Mouse (Mus musculus) heart, postnatal 25 days (tissue): ENCODE data around the gene Nampt. TPM values are rescaled to one million over a fixed set of nuclear protein-coding genes. Genes with fewer than 3 reads are reported as not detected.
"Not testable (repeated sequence)": the region's sequence is repeated elsewhere in the genome, so short reads cannot be mapped to it uniquely, and the experiment has no call there.

Source experiments
- DNase-seq: peaks from one replicate; pipeline ENCODE4 v3.0.0; 2022; ENCODE audit warnings: low spot score
- intact Hi-C: fragments of 180-260 bp; cut with DNase I; formaldehyde crosslinking; loops from one replicate; pipeline ENCODE4 v1.15.1; 2025
- total RNA-seq, 2 experiments: library from RNA; stranded (reverse); gene quantifications; 2 replicates each; pipeline ENCODE4 v1.2.3; 2021

The Nampt gene
- total RNA-seq, 2 experiments from 2014 or later, result 88.4 to 94.6 TPM

GRCm38 (mm10) chr12:32838406-32838805, 19.1 kb downstream of the Nampt start:
- no peak for DNase-seq
- intact Hi-C loops, result no loop called here

GRCm38 (mm10) chr12:32838954-32839353, 19.6 kb downstream of the Nampt start:
- DNase-seq, result no peak
- intact Hi-C loops, result no loop called here

GRCm38 (mm10) chr12:32841442-32841900, 22.1 kb downstream of the Nampt start:
- DNase-seq, result no peak
- intact Hi-C loops, result no loop called here

DNA sequence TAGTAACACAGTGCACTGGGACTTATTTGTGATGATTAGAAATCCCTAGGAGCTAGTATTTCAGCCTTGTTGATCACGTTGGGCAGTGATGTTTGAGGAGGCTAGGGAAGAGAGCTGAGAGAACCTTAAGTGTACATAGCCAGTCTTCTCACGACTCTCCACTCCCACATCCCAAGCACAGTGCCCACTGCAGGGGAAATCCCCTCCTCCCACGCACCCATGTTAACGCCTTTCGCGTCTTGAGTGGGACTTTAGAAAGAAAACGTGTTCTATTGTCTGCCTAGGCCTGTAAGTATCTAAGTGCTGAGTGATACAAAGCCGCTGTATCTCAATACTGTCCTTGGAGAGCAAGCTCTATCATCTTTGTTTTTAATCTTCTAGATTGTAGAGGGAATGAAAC, 27.0 kb downstream of the Nampt start:
- intact Hi-C loops, result no loop called here
- no peak for DNase-seq

- intact Hi-C loops, result no loop called here
- DNase-seq, result no peak
These were observed 34.4 kb downstream of the Nampt start for GRCm38 (mm10) chr12:32853757-32854156.

- intact Hi-C loops, result loop anchor here (5.0 kb wide), 1 partner anchor 33 kb away; no protein-coding TSS in a partner anchor
- peak; percentile 50 for DNase-seq
These were observed 35.5 kb downstream of the Nampt start for GRCm38 (mm10) chr12:32854866-32855265.

DNA sequence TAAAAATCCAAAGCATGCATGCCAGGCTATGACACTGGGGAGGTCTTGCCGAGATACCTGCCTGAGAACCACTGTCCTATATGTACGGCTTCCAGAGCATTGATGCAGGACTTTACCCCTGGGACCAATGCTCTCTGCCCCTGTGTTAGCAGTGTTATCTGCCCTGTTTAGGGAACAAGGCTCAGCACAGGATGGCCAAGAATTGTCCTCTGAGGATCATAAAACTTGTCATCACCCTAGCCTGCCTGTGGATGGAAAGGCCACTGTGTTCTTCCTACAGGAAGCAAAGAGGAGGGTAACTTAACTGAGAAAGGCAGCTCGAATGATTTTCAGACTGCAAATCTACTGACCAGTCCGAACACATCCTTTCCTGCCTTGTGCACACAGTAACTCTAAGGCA, 36.1 kb downstream of the Nampt start:
- intact Hi-C loops, result loop anchor here (5.0 kb wide), 1 partner anchor 33 kb away; no protein-coding TSS in a partner anchor
- DNase-seq, result peak; percentile 35

GRCm38 (mm10) chr12:32856707-32857511, 37.6 kb downstream of the Nampt start:
- peak; percentile 40 for DNase-seq
- intact Hi-C loops, result loop anchor here (5.0 kb wide), 1 partner anchor 35 kb away; no protein-coding TSS in a partner anchor

GRCm38 (mm10) chr12:32858444-32858843, 39.1 kb downstream of the Nampt start:
- intact Hi-C loops, result loop anchor here (5.0 kb wide), 1 partner anchor 36 kb away; no protein-coding TSS in a partner anchor
- no peak for DNase-seq

- intact Hi-C loops, result no loop called here
- no peak for DNase-seq
These were observed 41.5 kb downstream of the Nampt start for GRCm38 (mm10) chr12:32860820-32861219.

DNA sequence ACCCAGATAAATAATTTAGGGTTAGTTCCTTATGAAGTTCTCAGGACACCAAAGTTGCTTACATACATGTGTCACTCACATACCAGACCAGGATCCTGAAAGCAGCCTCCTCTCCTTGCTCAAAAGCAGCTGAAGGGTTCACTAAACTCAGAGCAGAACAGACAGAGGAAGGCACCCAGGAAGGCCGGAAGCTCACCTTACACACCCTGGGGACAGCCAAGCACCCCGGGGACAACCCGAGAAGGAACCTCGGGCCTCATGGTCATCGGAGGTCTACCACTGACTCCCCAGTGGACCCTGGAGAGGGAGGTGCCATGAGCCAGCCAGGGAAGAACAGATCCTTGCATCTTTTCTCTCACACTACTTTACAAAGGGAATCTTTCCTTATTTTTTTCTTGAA, 51.5 kb downstream of the Nampt start:
- intact Hi-C loops, result no loop called here

GRCm38 (mm10) chr12:32877500-32877899, 58.2 kb downstream of the Nampt start:
- DNase-seq, result no peak
- intact Hi-C loops, result no loop called here

More for the DNA sequence above, 51.5 kb downstream of the Nampt start:
- no peak for DNase-seq

- DNase-seq, result no peak
- intact Hi-C loops, result loop anchor here (2.0 kb wide), 1 partner anchor 13 kb away; no protein-coding TSS in a partner anchor
These were observed 58.7 kb downstream of the Nampt start for GRCm38 (mm10) chr12:32877964-32878571.

- intact Hi-C loops, result loop anchor here (2.0 kb wide), 1 partner anchor 15 kb away; no protein-coding TSS in a partner anchor
- no peak for DNase-seq
These were observed 60.0 kb downstream of the Nampt start for GRCm38 (mm10) chr12:32879371-32879770.

GRCm38 (mm10) chr12:32884356-32884755, 65.0 kb downstream of the Nampt start:
- intact Hi-C loops, result no loop called here
- DNase-seq, result peak; percentile 76

- intact Hi-C loops, result no loop called here
- DNase-seq, result no peak
These were observed 65.7 kb downstream of the Nampt start for GRCm38 (mm10) chr12:32885041-32885440.

GRCm38 (mm10) chr12:32886353-32886752, 67.0 kb downstream of the Nampt start:
- no peak for DNase-seq
- intact Hi-C loops, result no loop called here

GRCm38 (mm10) chr12:32888226-32888625, 68.9 kb downstream of the Nampt start:
- no peak for DNase-seq
- intact Hi-C loops, result loop anchor here (2.0 kb wide), 1 partner anchor 71 kb away; no protein-coding TSS in a partner anchor

- intact Hi-C loops, result loop anchor here (2.0 to 10.0 kb wide), 2 partner anchors 69 to 125 kb away; no protein-coding TSS in a partner anchor
- no peak for DNase-seq
These were observed 70.5 kb downstream of the Nampt start for GRCm38 (mm10) chr12:32889846-32890245.

GRCm38 (mm10) chr12:32890455-32890854, 71.1 kb downstream of the Nampt start:
- DNase-seq, result no peak
- intact Hi-C loops, result loop anchor here (10.0 kb wide), 1 partner anchor 126 kb away; no protein-coding TSS in a partner anchor

DNA sequence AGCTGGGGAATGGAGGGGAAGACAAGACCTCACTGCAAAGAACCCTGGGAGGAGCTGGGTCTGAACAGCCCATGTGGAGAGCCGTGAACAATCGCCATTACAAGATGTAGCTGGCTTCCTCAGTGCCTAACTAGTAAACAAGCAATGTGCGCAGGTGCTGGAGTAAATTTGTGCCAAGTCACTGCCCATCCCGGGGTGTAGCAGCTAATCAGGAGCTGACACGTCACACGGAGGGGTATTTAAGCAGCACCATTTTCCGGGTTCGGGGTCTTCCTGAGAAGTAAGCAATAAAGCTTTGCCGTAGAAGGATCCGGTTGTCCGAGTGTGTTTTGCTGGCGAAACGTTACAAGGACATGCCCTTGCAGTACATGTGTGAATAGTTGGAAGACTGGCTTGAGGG, 71.9 kb downstream of the Nampt start:
- not testable (repeated sequence) for DNase-seq
- intact Hi-C loops, result loop anchor here (10.0 kb wide), 1 partner anchor 126 kb away; no protein-coding TSS in a partner anchor
